Mouse (Mus musculus) kidney, embryonic 14.5 days (tissue): ENCODE data around the gene Rnf150. TPM values are rescaled to one million over a fixed set of nuclear protein-coding genes. Genes with fewer than 3 reads are reported as not detected.

ENCODE experiments used
- ATAC-seq: fragments of 200-750 bp; cut with Nextera tagmentation; 2 replicates; pipeline ENCODE4 v1.8.0; 2017; ENCODE audit warnings: moderate number of reproducible peaks, mild to moderate bottlenecking, moderate TSS enrichment, moderate library complexity; ENCODE audit not compliant: low FRiP score, low TSS enrichment
- H3K27ac ChIP-seq: fragments of 300-500 bp; sonication (generic); 2 replicates; pipeline ENCODE4 v1.5.1; 2014; ENCODE audit warnings: low read depth, mild to moderate bottlenecking, low read length, moderate library complexity, mixed read lengths
- H3K27me3 ChIP-seq: fragments of 300-500 bp; sonication (generic); 2 replicates; pipeline ENCODE4 v1.6.1; 2014; ENCODE audit warnings: mild to moderate bottlenecking, low read length; ENCODE audit not compliant: control insufficient read depth, insufficient read depth
- H3K36me3 ChIP-seq: fragments of 300-500 bp; sonication (generic); 2 replicates; pipeline ENCODE4 v1.6.1; 2014; ENCODE audit warnings: low read length, mixed read lengths; ENCODE audit not compliant: control insufficient read depth, insufficient read depth
- H3K4me1 ChIP-seq: fragments of 300-500 bp; sonication (generic); 2 replicates; pipeline ENCODE4 v1.6.1; 2014; ENCODE audit warnings: low read length, mixed read lengths; ENCODE audit not compliant: control insufficient read depth, insufficient read depth
- H3K4me2 ChIP-seq: fragments of 300-500 bp; sonication (generic); replicated peaks from 2 replicates; pipeline ENCODE4 v1.6.1; 2014; ENCODE audit warnings: low read depth, mild to moderate bottlenecking, low read length
- H3K4me3 ChIP-seq: fragments of 300-500 bp; sonication (generic); 2 replicates; pipeline ENCODE4 v1.5.1; 2014; ENCODE audit warnings: mild to moderate bottlenecking, low read length
- H3K9ac ChIP-seq: fragments of 300-500 bp; sonication (generic); 2 replicates; pipeline ENCODE4 v1.6.1; 2014; ENCODE audit warnings: low read depth, mild to moderate bottlenecking, low read length, moderate library complexity
- H3K9me3 ChIP-seq: fragments of 300-500 bp; sonication (generic); 2 replicates; pipeline ENCODE4 v1.6.1; 2016; ENCODE audit warnings: low read length; ENCODE audit not compliant: control insufficient read depth
- WGBS: fragments of 180-500 bp; shearing (Covaris S2); extraction: QIAGEN DNeasy Blood & Tissue Kit; methylation state at CpG from one replicate; pipeline ENCODE4 v1.1.7; 2014; 5-methylcytosine and 5-hydroxymethylcytosine counted together
- polyA plus RNA-seq: library from polyadenylated mRNA; unstranded; fragments of >200 nt; fragmentation: Nextera tagmentation; extraction: Ambion mirVana; gene quantifications from 2 replicates; pipeline ENCODE4 v1.2.1, GENCODE M21; 2014

Rnf150 gene
- polyA plus RNA-seq, 1 experiment from 2014 or later = 3.0 TPM

GRCm38 (mm10) chr8:83140068-83140467 is 276.9 kb downstream of the Rnf150 start:
- no peak for ATAC-seq
- Histone ChIP-seq H3K27ac (no peak overlapping the region), H3K36me3 (no peaks in the 10 kb centered on the region), H3K4me2 (no peak overlapping the region), H3K4me1 (peaks cover 5% of the 10 kb centered on the region; the same call in 1 of the 2 replicates), H3K9ac (no peak overlapping the region), H3K27me3 (no peaks in the 10 kb centered on the region), H3K9me3 (no peaks in the 10 kb centered on the region), H3K4me3 (no peak overlapping the region)
- WGBS = 78% methylated on average over 1 of the region's 1 CpGs

GRCm38 (mm10) chr8:83140701-83141111 is 277.6 kb downstream of the Rnf150 start:
- ATAC-seq = no peak

More at GRCm38 (mm10) chr8:83140701-83141111, 277.6 kb downstream of the Rnf150 start:
- H3K9me3 ChIP-seq = no peaks in the 10 kb centered on the region
- no peak overlapping the region for H3K4me2 ChIP-seq
- H3K4me3 ChIP-seq = no peak overlapping the region
- no peak overlapping the region for H3K9ac ChIP-seq
- H3K36me3 ChIP-seq = no peaks in the 10 kb centered on the region
- H3K27me3 ChIP-seq = no peaks in the 10 kb centered on the region
- H3K4me1 ChIP-seq = peaks cover 5% of the 10 kb centered on the region; the same call in 1 of the 2 replicates
- WGBS = 59% methylated on average over 3 of the region's 3 CpGs
- no peak overlapping the region for H3K27ac ChIP-seq

Other genes starting within 250 kb of the Rnf150 start
- gene Zfp330, start 89.2 kb upstream of the Rnf150 start, polyA plus RNA-seq = 72.5 and 81.3 TPM in 2 replicates